8 mouse cellular contexts compared by ENCODE assay signal in genomic region chrX:74270902-74271551, GRCm38 (mm10). TPM values are rescaled to one million over a fixed set of nuclear protein-coding genes. Genes with fewer than 3 reads are reported as not detected.
DNase-seq lines count a peak whose midpoint lies in the region; ATAC-seq lines count a peak whose summit lies in the region.

No protein-coding gene starts in this region.

- peak; percentile 46 for DNase-seq in adrenal gland, adult 2 months
- DNase-seq in adrenal gland, postnatal 25 days, result no peak
- DNase-seq in ES-CJ7 (ENCODE audit: low read depth, low spot score), result peak; percentile 32
- DNase-seq in heart, postnatal 36 days, result peak; percentile 14 to 25
- peak; percentile 18 for DNase-seq in thymus, postnatal 25 days

- intact Hi-C loops in heart, postnatal 36 days (cut with DNase I), result no loop called here

- H3K9me3 ChIP-seq in embryonic facial prominence, embryonic 13.5 days, result no peaks in the 10 kb centered on the region
- no peaks in the 10 kb centered on the region for H3K9me3 ChIP-seq in limb, embryonic 12.5 days
- H3K9me3 ChIP-seq in midbrain, embryonic 13.5 days, result no peaks in the 10 kb centered on the region

- H3K27ac ChIP-seq in embryonic facial prominence, embryonic 13.5 days, result peak overlapping the region; percentile 73
- H3K27ac ChIP-seq in limb, embryonic 12.5 days, result peak overlapping the region; percentile 69
- peak overlapping the region; percentile 45; the same call in 1 of the 2 replicates for H3K27ac ChIP-seq in midbrain, embryonic 13.5 days

- H3K4me3 ChIP-seq in embryonic facial prominence, embryonic 13.5 days, result peak overlapping the region; percentile 57
- peak overlapping the region; percentile 56 for H3K4me3 ChIP-seq in limb, embryonic 12.5 days (replicated peaks)
- peak overlapping the region; percentile 66 for H3K4me3 ChIP-seq in midbrain, embryonic 13.5 days (replicated peaks)

- ATAC-seq in embryonic facial prominence, embryonic 13.5 days (ENCODE audit: insufficient number of reproducible peaks, insufficient read depth, low FRiP score, low TSS enrichment, low read depth), result no peak
- ATAC-seq in limb, embryonic 12.5 days (ENCODE audit: insufficient number of reproducible peaks, insufficient read depth, low FRiP score, low TSS enrichment, low read depth), result no peak
- ATAC-seq in midbrain, embryonic 13.5 days, result 0 out of 2 replicates have a peak, but pooled peaks have one; percentile 0

- H3K4me2 ChIP-seq in embryonic facial prominence, embryonic 13.5 days, result peak overlapping the region; percentile 58
- H3K4me2 ChIP-seq in limb, embryonic 12.5 days, result peak overlapping the region; percentile 59
- peak overlapping the region; percentile 64 for H3K4me2 ChIP-seq in midbrain, embryonic 13.5 days (replicated peaks)

- 22% methylated on average over 27 of the region's 27 CpGs for WGBS in embryonic facial prominence, embryonic 13.5 days
- WGBS in limb, embryonic 12.5 days, result 16% methylated on average over 27 of the region's 27 CpGs
- WGBS in midbrain, embryonic 13.5 days, result 21% methylated on average over 27 of the region's 27 CpGs

- peak overlapping the region; percentile 86 for H3K9ac ChIP-seq in embryonic facial prominence, embryonic 13.5 days
- H3K9ac ChIP-seq in limb, embryonic 12.5 days (replicated peaks), result peak overlapping the region; percentile 79
- peak overlapping the region; percentile 78 for H3K9ac ChIP-seq in midbrain, embryonic 13.5 days (replicated peaks)

- no peaks in the 10 kb centered on the region for H3K27me3 ChIP-seq in embryonic facial prominence, embryonic 13.5 days
- no peaks in the 10 kb centered on the region for H3K27me3 ChIP-seq in limb, embryonic 12.5 days
- no peaks in the 10 kb centered on the region for H3K27me3 ChIP-seq in midbrain, embryonic 13.5 days

- H3K4me1 ChIP-seq in embryonic facial prominence, embryonic 13.5 days, result peaks cover 6% of the 10 kb centered on the region; the same call in 1 of the 2 replicates
- 0 out of 2 replicates have a peak, but pooled peaks cover 3% of the 10 kb centered on the region for H3K4me1 ChIP-seq in limb, embryonic 12.5 days (replicated peaks)
- peaks cover 10% of the 10 kb centered on the region for H3K4me1 ChIP-seq in midbrain, embryonic 13.5 days (replicated peaks)

- H3K36me3 ChIP-seq in embryonic facial prominence, embryonic 13.5 days, result peaks cover 8% of the 10 kb centered on the region
- H3K36me3 ChIP-seq in limb, embryonic 12.5 days, result peaks cover 11% of the 10 kb centered on the region
- H3K36me3 ChIP-seq in midbrain, embryonic 13.5 days, result peaks cover 12% of the 10 kb centered on the region

RNA-seq across cellular contexts. Expression of gene Rpl10, which starts 0.4 kb away (rescaled TPM):
- 100 to 1,000 TPM; 220 to 443 TPM for total RNA-seq in adrenal gland, adult 2 months (2021)
- 692 and 707 TPM in 2 replicates for polyA plus RNA-seq in adrenal gland, adult 2 months (2012; rRNA removed)
- total RNA-seq in adrenal gland, postnatal 25 days (2021), result 164 and 380 TPM in 2 replicates
- 776 and 892 TPM in 2 replicates for polyA plus RNA-seq in embryonic facial prominence, embryonic 13.5 days (2015; fragmentation: Nextera tagmentation; extraction: Ambion mirVana)
- total RNA-seq in heart, postnatal 36 days (2021), result 100 to 1,000 TPM; 178 to 213 TPM
- polyA plus RNA-seq in limb, embryonic 12.5 days (2016; fragmentation: Nextera tagmentation; extraction: Ambion mirVana), result 787 and 794 TPM in 2 replicates
- 542 and 551 TPM in 2 replicates for polyA plus RNA-seq in midbrain, embryonic 13.5 days (2015; fragmentation: Nextera tagmentation; extraction: Ambion mirVana)

RNA-seq across cellular contexts. Expression of gene Taz, which starts 10.7 kb away (rescaled TPM):
- 10 to 100 TPM; 56.6 to 74.2 TPM for total RNA-seq in adrenal gland, adult 2 months (2021)
- polyA plus RNA-seq in adrenal gland, adult 2 months (2012; rRNA removed), result 126 and 136 TPM in 2 replicates
- 75.4 and 94.9 TPM in 2 replicates for total RNA-seq in adrenal gland, postnatal 25 days (2021)
- 92.8 and 94.8 TPM in 2 replicates for polyA plus RNA-seq in embryonic facial prominence, embryonic 13.5 days (2015; fragmentation: Nextera tagmentation; extraction: Ambion mirVana)
- total RNA-seq in heart, postnatal 36 days (2021), result 10 to 100 TPM; 48.4 to 51.9 TPM
- 90.9 and 94.9 TPM in 2 replicates for polyA plus RNA-seq in limb, embryonic 12.5 days (2016; fragmentation: Nextera tagmentation; extraction: Ambion mirVana)
- polyA plus RNA-seq in midbrain, embryonic 13.5 days (2015; fragmentation: Nextera tagmentation; extraction: Ambion mirVana), result 95.3 and 97.2 TPM in 2 replicates

RNA-seq across cellular contexts. Expression of gene Dnase1l1, which starts 11.1 kb away (rescaled TPM):
- 10 to 100 TPM; 13.1 to 13.5 TPM for total RNA-seq in adrenal gland, adult 2 months (2021)
- polyA plus RNA-seq in adrenal gland, adult 2 months (2012; rRNA removed), result 7.5 and 9.5 TPM in 2 replicates
- total RNA-seq in adrenal gland, postnatal 25 days (2021), result 17.8 and 20.3 TPM in 2 replicates
- 11.3 and 14.9 TPM in 2 replicates for polyA plus RNA-seq in embryonic facial prominence, embryonic 13.5 days (2015; fragmentation: Nextera tagmentation; extraction: Ambion mirVana)
- total RNA-seq in heart, postnatal 36 days (2021), result 10 to 100 TPM; 16.1 to 20.6 TPM
- 9.9 and 11.6 TPM in 2 replicates for polyA plus RNA-seq in limb, embryonic 12.5 days (2016; fragmentation: Nextera tagmentation; extraction: Ambion mirVana)
- 2.8 and 3.0 TPM in 2 replicates for polyA plus RNA-seq in midbrain, embryonic 13.5 days (2015; fragmentation: Nextera tagmentation; extraction: Ambion mirVana)

RNA-seq across cellular contexts. Expression of gene Emd, which starts 16.5 kb away (rescaled TPM):
- total RNA-seq in adrenal gland, adult 2 months (2021), result 100 to 1,000 TPM in 1 of 2 experiments, 10 to 100 TPM in 1; 53.9 to 170 TPM
- 68.7 and 74.1 TPM in 2 replicates for polyA plus RNA-seq in adrenal gland, adult 2 months (2012; rRNA removed)
- 38.8 and 53.8 TPM in 2 replicates for total RNA-seq in adrenal gland, postnatal 25 days (2021)
- polyA plus RNA-seq in embryonic facial prominence, embryonic 13.5 days (2015; fragmentation: Nextera tagmentation; extraction: Ambion mirVana), result 28.9 and 31.6 TPM in 2 replicates
- total RNA-seq in heart, postnatal 36 days (2021), result 10 to 100 TPM; 28.2 to 34.0 TPM
- polyA plus RNA-seq in limb, embryonic 12.5 days (2016; fragmentation: Nextera tagmentation; extraction: Ambion mirVana), result 21.3 and 25.4 TPM in 2 replicates
- 19.2 and 20.4 TPM in 2 replicates for polyA plus RNA-seq in midbrain, embryonic 13.5 days (2015; fragmentation: Nextera tagmentation; extraction: Ambion mirVana)

RNA-seq across cellular contexts. Expression of gene Flna, which starts 21.4 kb away (rescaled TPM):
- total RNA-seq in adrenal gland, adult 2 months (2021), result 100 to 1,000 TPM; 120 to 195 TPM
- polyA plus RNA-seq in adrenal gland, adult 2 months (2012; rRNA removed), result 134 and 139 TPM in 2 replicates
- 138 and 183 TPM in 2 replicates for total RNA-seq in adrenal gland, postnatal 25 days (2021)
- 289 and 307 TPM in 2 replicates for polyA plus RNA-seq in embryonic facial prominence, embryonic 13.5 days (2015; fragmentation: Nextera tagmentation; extraction: Ambion mirVana)
- total RNA-seq in heart, postnatal 36 days (2021), result 10 to 100 TPM; 88.3 to 97.0 TPM
- polyA plus RNA-seq in limb, embryonic 12.5 days (2016; fragmentation: Nextera tagmentation; extraction: Ambion mirVana), result 311 and 345 TPM in 2 replicates
- polyA plus RNA-seq in midbrain, embryonic 13.5 days (2015; fragmentation: Nextera tagmentation; extraction: Ambion mirVana), result 102 and 109 TPM in 2 replicates
